Mouse (Mus musculus): ENCODE data around the gene Zfp697.

- TF ChIP-seq CTCF (IDR thresholded peaks at IDR 0.05; ENCODE audit: low read depth) (no peak), EP300 (IDR thresholded peaks at IDR 0.05; ENCODE audit: low read depth) (no peak)
These were observed 45.6 kb downstream of the Zfp697 start for GRCm38 (mm10) chr3:98427600-98428448.
